Mouse (Mus musculus) neural tube, embryonic 15.5 days (tissue): ENCODE measurements at regions not wholly inside any gene's neighbourhood (a gene's known extent, or its start where the extent isn't known, plus 50 kb on each side); places are given as distances from the start of the nearest gene placed in this dataset.

Experiments
- ATAC-seq: fragments of 200-750 bp; cut with Nextera tagmentation; 2 replicates; pipeline ENCODE4 v1.8.0; 2017; ENCODE audit warnings: mild to moderate bottlenecking, moderate TSS enrichment, moderate library complexity; ENCODE audit not compliant: low FRiP score
- H3K27ac ChIP-seq: fragments of 300-500 bp; sonication (generic); replicated peaks from 2 replicates; pipeline ENCODE4 v1.5.1; 2015; ENCODE audit warnings: mild to moderate bottlenecking, inconsistent platforms
- H3K27me3 ChIP-seq: fragments of 300-500 bp; sonication (generic); replicated peaks from 2 replicates; pipeline ENCODE4 v1.6.1; 2015; ENCODE audit warnings: inconsistent platforms
- H3K36me3 ChIP-seq: fragments of 300-500 bp; sonication (generic); 2 replicates; pipeline ENCODE4 v1.6.1; 2015; ENCODE audit warnings: inconsistent platforms
- H3K4me1 ChIP-seq: fragments of 300-500 bp; sonication (generic); 2 replicates; pipeline ENCODE4 v1.6.1; 2015; ENCODE audit warnings: inconsistent platforms
- H3K4me2 ChIP-seq: fragments of 300-500 bp; sonication (generic); 2 replicates; pipeline ENCODE4 v1.6.1; 2015; ENCODE audit warnings: inconsistent platforms, mild to moderate bottlenecking, moderate library complexity
- H3K4me3 ChIP-seq: fragments of 300-500 bp; sonication (generic); replicated peaks from 2 replicates; pipeline ENCODE4 v1.5.1; 2015; ENCODE audit warnings: mild to moderate bottlenecking, inconsistent platforms
- H3K9ac ChIP-seq: fragments of 300-500 bp; sonication (generic); replicated peaks from 2 replicates; pipeline ENCODE4 v1.6.1; 2015; ENCODE audit warnings: mild to moderate bottlenecking, inconsistent platforms
- H3K9me3 ChIP-seq: fragments of 300-500 bp; sonication (generic); replicated peaks from 2 replicates; pipeline ENCODE4 v1.6.1; 2016; ENCODE audit warnings: inconsistent platforms
- WGBS: fragments of 180-500 bp; shearing (Covaris S2); methylation state at CpG from one replicate; pipeline ENCODE4 v1.1.7; 2015; ENCODE audit warnings: mixed read lengths; 5-methylcytosine and 5-hydroxymethylcytosine counted together

GRCm38 (mm10) chr11:25538641-25539258 lies 671.8 kb downstream of the 5730522E02Rik start:
- H3K9me3 ChIP-seq: no peaks in the 10 kb centered on the region
- no peak overlapping the region for H3K9ac ChIP-seq
- no peaks in the 10 kb centered on the region for H3K27me3 ChIP-seq
- no peak overlapping the region for H3K4me3 ChIP-seq
- 0 out of 2 replicates have a peak, but pooled peaks cover 4% of the 10 kb centered on the region for H3K4me1 ChIP-seq
- H3K4me2 ChIP-seq: no peak overlapping the region
- H3K36me3 ChIP-seq: no peaks in the 10 kb centered on the region
- WGBS: 90% methylated on average over 3 of the region's 3 CpGs
- 0 out of 2 replicates have a peak, but pooled peaks have one; percentile 21 for ATAC-seq
- H3K27ac ChIP-seq: no peak overlapping the region

GRCm38 (mm10) chr11:25536069-25536468 lies 674.5 kb downstream of the 5730522E02Rik start:
- no peak overlapping the region for H3K4me3 ChIP-seq
- WGBS: 34% methylated on average over 7 of the region's 7 CpGs
- no peaks in the 10 kb centered on the region for H3K9me3 ChIP-seq
- peaks cover 14% of the 10 kb centered on the region for H3K4me1 ChIP-seq
- no peak for ATAC-seq
- no peaks in the 10 kb centered on the region for H3K27me3 ChIP-seq
- no peaks in the 10 kb centered on the region for H3K36me3 ChIP-seq
- no peak overlapping the region for H3K9ac ChIP-seq
- H3K27ac ChIP-seq: no peak overlapping the region
- no peak overlapping the region for H3K4me2 ChIP-seq

- Histone ChIP-seq H3K27ac (no peak overlapping the region), H3K4me3 (no peak overlapping the region), H3K27me3 (no peaks in the 10 kb centered on the region), H3K4me2 (no peak overlapping the region), H3K4me1 (peaks cover 19% of the 10 kb centered on the region), H3K9me3 (no peaks in the 10 kb centered on the region), H3K9ac (no peak overlapping the region), H3K36me3 (no peaks in the 10 kb centered on the region)
- no peak for ATAC-seq
- 36% methylated on average over 2 of the region's 2 CpGs for WGBS
Measured at GRCm38 (mm10) chr11:25533081-25533480, 677.5 kb downstream of the 5730522E02Rik start.

GRCm38 (mm10) chr11:25531668-25532398 lies 678.7 kb downstream of the 5730522E02Rik start:
- peak; percentile 69; the same call in 1 of the 2 replicates for ATAC-seq
- 44% methylated on average over 9 of the region's 9 CpGs for WGBS
- no peak overlapping the region for H3K4me3 ChIP-seq
- no peak overlapping the region for H3K4me2 ChIP-seq
- peak overlapping the region; percentile 65 for H3K27ac ChIP-seq
- no peak overlapping the region for H3K9ac ChIP-seq
- no peaks in the 10 kb centered on the region for H3K9me3 ChIP-seq
- H3K36me3 ChIP-seq: no peaks in the 10 kb centered on the region
- no peaks in the 10 kb centered on the region for H3K27me3 ChIP-seq
- H3K4me1 ChIP-seq: peaks cover 19% of the 10 kb centered on the region

GRCm38 (mm10) chr11:25528056-25528455 lies 682.5 kb downstream of the 5730522E02Rik start:
- no peak for ATAC-seq
- no peak overlapping the region for H3K4me2 ChIP-seq
- 85% methylated on average over 5 of the region's 5 CpGs for WGBS
- H3K4me3 ChIP-seq: no peak overlapping the region
- H3K9ac ChIP-seq: no peak overlapping the region
- H3K27ac ChIP-seq: no peak overlapping the region
- peaks cover 15% of the 10 kb centered on the region for H3K4me1 ChIP-seq
- H3K9me3 ChIP-seq: no peaks in the 10 kb centered on the region
- no peaks in the 10 kb centered on the region for H3K36me3 ChIP-seq
- no peaks in the 10 kb centered on the region for H3K27me3 ChIP-seq

GRCm38 (mm10) chr11:25518903-25519302 lies 691.7 kb downstream of the 5730522E02Rik start:
- no peaks in the 10 kb centered on the region for H3K27me3 ChIP-seq
- no peak overlapping the region for H3K4me3 ChIP-seq
- H3K27ac ChIP-seq: no peak overlapping the region
- no peak for ATAC-seq
- no peaks in the 10 kb centered on the region for H3K9me3 ChIP-seq
- H3K36me3 ChIP-seq: no peaks in the 10 kb centered on the region
- H3K4me1 ChIP-seq: no peaks in the 10 kb centered on the region
- H3K4me2 ChIP-seq: no peak overlapping the region
- no peak overlapping the region for H3K9ac ChIP-seq
- WGBS: 80% methylated on average over 2 of the region's 2 CpGs

GRCm38 (mm10) chr11:25518131-25518530 lies 692.4 kb downstream of the 5730522E02Rik start:
- Histone ChIP-seq H3K4me1 (no peaks in the 10 kb centered on the region), H3K9ac (no peak overlapping the region), H3K4me2 (no peak overlapping the region), H3K36me3 (no peaks in the 10 kb centered on the region), H3K9me3 (no peaks in the 10 kb centered on the region), H3K27ac (no peak overlapping the region), H3K27me3 (no peaks in the 10 kb centered on the region), H3K4me3 (no peak overlapping the region)
- ATAC-seq: no peak
- WGBS: 83% methylated on average over 1 of the region's 1 CpGs

GRCm38 (mm10) chr11:25505500-25505899 lies 705.1 kb downstream of the 5730522E02Rik start:
- no peak overlapping the region for H3K27ac ChIP-seq
- no peaks in the 10 kb centered on the region for H3K4me1 ChIP-seq
- no peaks in the 10 kb centered on the region for H3K36me3 ChIP-seq
- no peaks in the 10 kb centered on the region for H3K27me3 ChIP-seq
- H3K9me3 ChIP-seq: no peaks in the 10 kb centered on the region
- 93% methylated on average over 3 of the region's 3 CpGs for WGBS
- no peak overlapping the region for H3K9ac ChIP-seq
- no peak overlapping the region for H3K4me3 ChIP-seq
- no peak for ATAC-seq
- H3K4me2 ChIP-seq: no peak overlapping the region

- H3K4me3 ChIP-seq: no peak overlapping the region
- no peak overlapping the region for H3K4me2 ChIP-seq
- no peaks in the 10 kb centered on the region for H3K9me3 ChIP-seq
- 49% methylated on average over 2 of the region's 2 CpGs for WGBS
- no peak overlapping the region for H3K9ac ChIP-seq
- H3K4me1 ChIP-seq: no peaks in the 10 kb centered on the region
- no peak for ATAC-seq
- H3K27ac ChIP-seq: no peak overlapping the region
- no peaks in the 10 kb centered on the region for H3K27me3 ChIP-seq
- no peaks in the 10 kb centered on the region for H3K36me3 ChIP-seq
Measured at GRCm38 (mm10) chr11:25473682-25474365, 736.7 kb downstream of the 5730522E02Rik start.

- Histone ChIP-seq H3K4me2 (no peak overlapping the region), H3K36me3 (no peaks in the 10 kb centered on the region), H3K4me3 (no peak overlapping the region), H3K27ac (no peak overlapping the region), H3K9ac (no peak overlapping the region), H3K4me1 (no peaks in the 10 kb centered on the region), H3K27me3 (no peaks in the 10 kb centered on the region), H3K9me3 (no peaks in the 10 kb centered on the region)
- 73% methylated on average over 6 of the region's 6 CpGs for whole genome bisulfite sequencing
- ATAC-seq: no peak
Measured at GRCm38 (mm10) chr11:25469819-25470218, 740.7 kb downstream of the 5730522E02Rik start.

- ATAC-seq: no peak
- no peak overlapping the region for H3K27ac ChIP-seq
- H3K9me3 ChIP-seq: no peaks in the 10 kb centered on the region
- H3K4me2 ChIP-seq: no peak overlapping the region
- no peak overlapping the region for H3K4me3 ChIP-seq
- no peak overlapping the region for H3K9ac ChIP-seq
- H3K4me1 ChIP-seq: no peaks in the 10 kb centered on the region
- WGBS: 63% methylated on average over 1 of the region's 1 CpGs
- no peaks in the 10 kb centered on the region for H3K27me3 ChIP-seq
- H3K36me3 ChIP-seq: no peaks in the 10 kb centered on the region
Measured at GRCm38 (mm10) chr11:25437206-25437605, 773.4 kb downstream of the 5730522E02Rik start.

- Histone ChIP-seq H3K4me3 (no peak overlapping the region), H3K27me3 (no peaks in the 10 kb centered on the region), H3K4me1 (no peaks in the 10 kb centered on the region), H3K36me3 (no peaks in the 10 kb centered on the region), H3K9ac (no peak overlapping the region), H3K27ac (no peak overlapping the region), H3K9me3 (no peaks in the 10 kb centered on the region), H3K4me2 (no peak overlapping the region)
- no peak for ATAC-seq
- WGBS: 46% methylated on average over 1 of the region's 1 CpGs
Measured at GRCm38 (mm10) chr11:25435645-25436044, 774.9 kb downstream of the 5730522E02Rik start.
